Mouse (Mus musculus) adipose tissue, adult 10 weeks (tissue): ENCODE results near the gene Ralgds. TPM values are rescaled to one million over a fixed set of nuclear protein-coding genes. Genes with fewer than 3 reads are reported as not detected.

Source experiments
- polyA plus RNA-seq: library from polyadenylated mRNA; stranded (reverse); fragments of 350-450 nt; fragmentation: Illumina TruSeq; extraction: RNeasy Lipid Tissue Mini Kit (QIAGEN cat#74804); gene quantifications from one replicate; pipeline ENCODE4 v1.2.3, GENCODE M21; 2014; ENCODE audit warnings: low read depth, low replicate concordance

Ralgds gene
- polyA plus RNA-seq, result 52.8 TPM

GRCm38 (mm10) chr2:28512798-28513401 is at the start of gene Ralgds:
Gene Ralgds, plus strand, starts transcription at chr2:28513125.

GRCm38 (mm10) chr2:28465836-28466518 is 46.9 kb upstream of the Ralgds start, which contains the start of gene 1700007K13Rik:
Gene 1700007K13Rik, minus strand, starts transcription at chr2:28466332.

GRCm38 (mm10) chr2:28467860-28468485 is 45.0 kb upstream of the Ralgds start, which contains the start of gene Mrps2:
Gene Mrps2, plus strand, starts transcription at chr2:28468066.

GRCm38 (mm10) chr2:28496671-28497070 is 16.3 kb upstream of the Ralgds start, which contains the start of gene Gbgt1:
Gene Gbgt1, plus strand, starts transcription at chr2:28496891.

GRCm38 (mm10) chr2:28505795-28506194 is 7.1 kb upstream of the Ralgds start, which contains the start of gene Gm10134:
Gene Gm10134, plus strand, starts transcription at chr2:28506095.

GRCm38 (mm10) chr2:28563303-28563702 is 50.4 kb downstream of the Ralgds start, which contains the start of gene Cel:
Gene Cel, minus strand, starts transcription at chr2:28563403.

GRCm38 (mm10) chr2:28583651-28584050 is 70.7 kb downstream of the Ralgds start, which contains the start of gene Gtf3c5:
Gene Gtf3c5, minus strand, starts transcription at chr2:28583751.

Other genes with a start within 250 kb of the Ralgds start
- gene Ppp1r26, start 66.3 kb upstream of the Ralgds start, polyA plus RNA-seq, result 5.2 TPM
- 6.0 TPM for gene 1700007K13Rik, start 46.8 kb upstream of the Ralgds start, polyA plus RNA-seq
- gene Mrps2, start 45.1 kb upstream of the Ralgds start, polyA plus RNA-seq, result 22.5 TPM
- gene Gbgt1, start 16.2 kb upstream of the Ralgds start, polyA plus RNA-seq, result 3.9 TPM
- gene Gm10134, start 7.0 kb upstream of the Ralgds start, polyA plus RNA-seq, result 1.3 TPM
- gene Cel, start 50.3 kb downstream of the Ralgds start, polyA plus RNA-seq, result 0.63 TPM
- 14.5 TPM for gene Gtf3c5, start 70.6 kb downstream of the Ralgds start, polyA plus RNA-seq
- gene Gfi1b, start 108.9 kb downstream of the Ralgds start, polyA plus RNA-seq, result 2.0 TPM
- gene Tsc1, start 128.1 kb downstream of the Ralgds start, polyA plus RNA-seq, result 26.4 TPM
- gene Spaca9, start 186.6 kb downstream of the Ralgds start, polyA plus RNA-seq, result 20.4 TPM
- 9.2 TPM for gene Ak8, start 187.0 kb downstream of the Ralgds start, polyA plus RNA-seq